Mouse (Mus musculus): ENCODE measurements at regions not wholly inside any gene's neighbourhood (a gene's known extent, or its start where the extent isn't known, plus 50 kb on each side); places are given as distances from the start of the nearest gene placed in this dataset.

GRCm38 (mm10) chr3:129445961-129446360, 86.2 kb upstream of the Elovl6 start:
- intact Hi-C loops (cut with DNase I), result no loop called here
- no peak for DNase-seq

GRCm38 (mm10) chr3:129449928-129450327, 82.2 kb upstream of the Elovl6 start:
- no peak for DNase-seq
- intact Hi-C loops (cut with DNase I), result no loop called here

- no peak for DNase-seq
- intact Hi-C loops (cut with DNase I), result no loop called here
Measured at GRCm38 (mm10) chr3:129450671-129451070, 81.5 kb upstream of the Elovl6 start.

DNA sequence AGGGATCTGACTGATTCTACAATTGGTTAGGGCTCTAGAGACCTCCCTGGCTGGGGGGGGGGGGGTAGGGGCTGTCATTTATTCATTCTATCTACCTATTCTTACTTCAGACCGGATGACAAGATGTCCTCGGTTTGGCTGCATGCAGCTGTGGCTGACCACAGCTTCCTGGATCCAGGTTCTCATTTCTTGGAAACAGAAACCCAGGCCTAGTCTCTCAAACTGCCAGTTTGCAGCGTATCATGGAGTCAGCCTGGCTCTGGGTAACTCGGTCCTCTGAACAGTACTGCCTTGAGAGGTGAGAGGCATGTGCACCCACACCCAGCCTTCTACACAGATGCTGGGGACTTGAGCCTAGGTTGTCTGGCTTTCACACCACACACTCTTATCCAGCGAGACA, 62.1 kb upstream of the Elovl6 start:
- no peak for DNase-seq

DNA sequence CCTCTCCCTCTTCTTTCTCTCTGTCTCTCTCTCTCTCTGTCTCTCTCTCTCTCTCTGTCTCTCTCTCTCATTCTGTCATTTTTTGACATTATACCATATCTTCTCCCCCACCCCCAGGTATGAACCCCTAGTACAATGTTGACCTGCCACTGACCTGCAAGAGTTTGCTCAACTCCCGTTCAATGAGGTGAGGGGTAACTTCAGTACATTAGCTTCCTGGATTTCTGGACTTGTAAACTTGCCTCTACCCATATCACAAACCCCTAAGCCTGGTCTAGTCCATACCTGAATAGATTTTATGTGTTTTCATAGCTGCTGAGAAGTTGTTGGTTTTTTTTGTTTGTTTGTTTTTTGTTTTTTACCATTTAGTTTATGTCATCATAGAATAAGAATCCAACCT, 60.8 kb upstream of the Elovl6 start:
- intact Hi-C loops (cut with DNase I), result no loop called here

More for the DNA sequence above, 62.1 kb upstream of the Elovl6 start:
- intact Hi-C loops (cut with DNase I), result no loop called here

DNA sequence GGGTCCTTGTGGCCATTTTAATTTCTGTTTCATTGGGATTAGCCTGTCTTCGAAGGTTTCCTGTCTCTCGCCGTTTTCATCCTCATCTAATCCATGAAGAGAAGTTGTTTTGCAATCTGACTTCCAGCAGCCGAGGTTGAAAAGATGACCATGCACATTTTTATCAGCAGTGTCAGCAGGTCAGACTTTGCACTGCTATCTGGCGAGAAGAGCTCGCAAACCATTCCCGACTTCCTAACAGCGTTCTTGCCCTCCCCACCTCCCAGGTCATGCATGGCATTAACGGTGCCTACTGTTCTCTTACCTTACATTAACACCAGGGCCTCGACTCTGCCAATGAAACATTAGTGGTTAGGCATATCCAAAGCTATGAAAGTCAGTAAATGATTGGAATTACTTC, 60.1 kb upstream of the Elovl6 start:
- intact Hi-C loops (cut with DNase I), result no loop called here
- DNase-seq, result no peak

More for the DNA sequence above, 60.8 kb upstream of the Elovl6 start:
- DNase-seq, result no peak

DNA sequence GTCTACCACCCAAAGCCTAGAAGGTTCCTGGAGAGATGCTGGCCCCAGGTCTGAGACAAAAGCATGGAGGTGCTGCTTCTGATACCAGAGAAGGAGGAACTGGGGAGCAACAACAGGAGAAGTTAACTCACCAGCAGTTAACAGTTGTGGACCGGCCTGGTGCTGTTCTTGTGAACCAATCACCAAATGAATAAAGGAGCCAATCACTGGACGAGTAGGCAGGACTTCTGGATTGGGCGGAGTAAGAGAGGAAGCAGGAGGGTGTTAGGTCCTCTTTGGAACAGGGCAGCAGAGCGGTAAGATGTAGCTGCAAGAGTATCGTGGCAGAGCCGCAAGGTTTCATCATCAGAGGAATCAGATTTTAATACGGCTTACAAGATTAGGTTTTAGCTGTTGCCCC, 57.7 kb upstream of the Elovl6 start:
- intact Hi-C loops (cut with DNase I), result no loop called here
- DNase-seq, result no peak

- intact Hi-C loops (cut with DNase I), result no loop called here
- DNase-seq, result no peak
Measured at GRCm38 (mm10) chr3:129476250-129476649, 55.9 kb upstream of the Elovl6 start.

GRCm38 (mm10) chr3:129478093-129478492, 54.1 kb upstream of the Elovl6 start:
- DNase-seq, result no peak
- intact Hi-C loops (cut with DNase I), result no loop called here

DNA sequence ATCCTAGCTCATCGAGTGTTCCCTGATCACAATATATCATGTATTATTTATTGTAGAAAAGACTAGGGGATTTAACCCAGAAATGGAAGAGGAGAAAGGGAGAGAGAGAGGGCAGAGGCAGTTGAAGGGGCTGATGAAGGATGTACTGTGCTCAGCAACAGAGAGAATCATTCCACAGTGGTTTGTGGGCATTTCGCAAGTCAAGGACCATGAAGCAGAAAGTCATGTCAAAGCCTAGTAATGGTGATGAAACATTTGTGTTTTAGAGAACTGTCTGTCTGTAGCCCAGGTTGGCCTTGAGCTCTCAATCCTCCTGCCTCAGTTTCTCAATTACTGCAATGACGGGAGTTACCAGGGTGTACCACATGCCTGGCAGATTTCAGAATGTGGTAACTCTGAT, 50.9 kb upstream of the Elovl6 start:
- no peak for DNase-seq
- intact Hi-C loops (cut with DNase I), result no loop called here
